Mouse (Mus musculus): Measurements from ENCODE around the gene Tnip2.

- no peak for TF ChIP-seq ZNF384 (IDR thresholded peaks at IDR 0.05; ENCODE audit: low read depth, low read length)
- TF ChIP-seq ZC3H11A (IDR thresholded peaks at IDR 0.05; ENCODE audit: borderline replicate concordance, low read depth, low read length): no peak
- TF ChIP-seq CHD2 (IDR thresholded peaks at IDR 0.05; ENCODE audit: low read depth, low read length): no peak
- no peak for TF ChIP-seq HCFC1 (IDR thresholded peaks at IDR 0.05; ENCODE audit: borderline replicate concordance, insufficient read depth, low read length)
- TF ChIP-seq MAFK (IDR thresholded peaks at IDR 0.05; ENCODE audit: insufficient read depth, low read depth, low read length): no peak
Measured at GRCm38 (mm10) chr5:34466079-34466478, 47.7 kb downstream of the Tnip2 start.

All from ES-E14 (cell line).